Mouse (Mus musculus) liver, embryonic 13.5 days (tissue): ENCODE data around the gene Olfr548-ps1. TPM values are rescaled to one million over a fixed set of nuclear protein-coding genes. Genes with fewer than 3 reads are reported as not detected.

ENCODE experiments used
- ATAC-seq: fragments of 200-750 bp; cut with Nextera tagmentation; 2 replicates; pipeline ENCODE4 v1.8.0; 2017; ENCODE audit warnings: low read depth, mild to moderate bottlenecking, moderate number of reproducible peaks, moderate library complexity
- DNase-seq: peaks from one replicate; pipeline ENCODE4 v3.0.0; 2022
- H3K27ac ChIP-seq: fragments of 300-500 bp; sonication (generic); 2 replicates; pipeline ENCODE4 v1.5.1; 2015; ENCODE audit warnings: moderate library complexity, mild to moderate bottlenecking, inconsistent platforms
- H3K27me3 ChIP-seq: fragments of 300-500 bp; sonication (generic); 2 replicates; pipeline ENCODE4 v1.6.1; 2015; ENCODE audit warnings: mild to moderate bottlenecking, inconsistent platforms
- H3K36me3 ChIP-seq: fragments of 300-500 bp; sonication (generic); 2 replicates; pipeline ENCODE4 v1.6.1; 2015; ENCODE audit warnings: mild to moderate bottlenecking, inconsistent platforms
- H3K4me1 ChIP-seq: fragments of 300-500 bp; sonication (generic); replicated peaks from 2 replicates; pipeline ENCODE4 v1.6.1; 2015; ENCODE audit warnings: inconsistent platforms
- H3K4me2 ChIP-seq: fragments of 300-500 bp; sonication (generic); 2 replicates; pipeline ENCODE4 v1.6.1; 2015; ENCODE audit warnings: inconsistent platforms, mild to moderate bottlenecking, moderate library complexity
- H3K4me3 ChIP-seq: fragments of 300-500 bp; sonication (generic); replicated peaks from 2 replicates; pipeline ENCODE4 v1.5.1; 2015; ENCODE audit warnings: mild to moderate bottlenecking, inconsistent platforms
- H3K9ac ChIP-seq: fragments of 300-500 bp; sonication (generic); 2 replicates; pipeline ENCODE4 v1.6.1; 2015; ENCODE audit warnings: mild to moderate bottlenecking, inconsistent platforms
- H3K9me3 ChIP-seq: fragments of 300-500 bp; sonication (generic); replicated peaks from 2 replicates; pipeline ENCODE4 v1.6.1; 2016; ENCODE audit warnings: inconsistent platforms
- WGBS: fragments of 180-500 bp; shearing (Covaris S2); methylation state at CpG from one replicate; pipeline ENCODE4 v1.1.7; 2015; ENCODE audit not compliant: insufficient replicate concordance; 5-methylcytosine and 5-hydroxymethylcytosine counted together
- polyA plus RNA-seq: library from polyadenylated mRNA; unstranded; fragments of >200 nt; fragmentation: Nextera tagmentation; extraction: Ambion mirVana; gene quantifications from 2 replicates; pipeline ENCODE4 v1.2.1, GENCODE M21; 2015

The Olfr548-ps1 gene
- polyA plus RNA-seq, 1 experiment from 2014 or later: not detected

GRCm38 (mm10) chr7:102575998-102576397 is 35.3 kb downstream of the Olfr548-ps1 start:
- Histone ChIP-seq H3K27me3 (no peaks in the 10 kb centered on the region), H3K4me3 (no peak overlapping the region), H3K4me2 (no peak overlapping the region), H3K9ac (no peak overlapping the region), H3K36me3 (no peaks in the 10 kb centered on the region), H3K9me3 (no peaks in the 10 kb centered on the region), H3K4me1 (no peaks in the 10 kb centered on the region), H3K27ac (no peak overlapping the region)
- WGBS: 24% methylated on average over 6 of the region's 6 CpGs
- DNase-seq (no peak), ATAC-seq (no peak)

- H3K4me3 ChIP-seq: no peak within 1 kb of the TSS
- DNase-seq: no peak
- H3K4me1 ChIP-seq: no peaks in the 10 kb centered on the region
- no peak within 1 kb of the TSS for H3K4me2 ChIP-seq
- no peaks in the 10 kb centered on the region for H3K9me3 ChIP-seq
- ATAC-seq: no peak
- no peak within 1 kb of the TSS for H3K27ac ChIP-seq
- WGBS: 77% methylated on average over 3 of the region's 3 CpGs
- no peaks in the 10 kb centered on the region for H3K36me3 ChIP-seq
- no peak within 1 kb of the TSS for H3K9ac ChIP-seq
- H3K27me3 ChIP-seq: no peaks in the 10 kb centered on the region
These were observed 51.1 kb downstream of the Olfr548-ps1 start, which contains the start of gene Olfr551 for GRCm38 (mm10) chr7:102591786-102592185. Gene Olfr551, minus strand, starts transcription at chr7:102591886.

Other genes starting within 250 kb of the Olfr548-ps1 start
- 223 and 242 TPM in 2 replicates for gene Rrm1, start 99.2 kb upstream of the Olfr548-ps1 start, polyA plus RNA-seq
- gene Olfr543, start 59.2 kb upstream of the Olfr548-ps1 start, polyA plus RNA-seq: 0.38 and 0.40 TPM in 2 replicates
- 0.03 and 0.13 TPM in 2 replicates for gene Olfr544, start 52.6 kb upstream of the Olfr548-ps1 start, polyA plus RNA-seq
- not detected in 2 replicates for gene Olfr545, start 41.3 kb upstream of the Olfr548-ps1 start, polyA plus RNA-seq
- not detected in 2 replicates for gene Olfr547, start 6.1 kb upstream of the Olfr548-ps1 start, polyA plus RNA-seq
- gene Olfr549, start 9.0 kb downstream of the Olfr548-ps1 start, polyA plus RNA-seq: not detected in 2 replicates
- gene Trim21, start 24.6 kb downstream of the Olfr548-ps1 start, polyA plus RNA-seq: 0.24 and 0.51 TPM in 2 replicates
- gene Olfr550, start 30.5 kb downstream of the Olfr548-ps1 start, polyA plus RNA-seq: not detected in 2 replicates
- not detected in 2 replicates for gene Olfr551, start 51.0 kb downstream of the Olfr548-ps1 start, polyA plus RNA-seq
- not detected in 2 replicates for gene Olfr552, start 56.9 kb downstream of the Olfr548-ps1 start, polyA plus RNA-seq
- not detected in 2 replicates for gene Olfr553, start 77.3 kb downstream of the Olfr548-ps1 start, polyA plus RNA-seq
- not detected in 2 replicates for gene Olfr554, start 97.5 kb downstream of the Olfr548-ps1 start, polyA plus RNA-seq
- not detected in 2 replicates for gene Olfr555, start 117.9 kb downstream of the Olfr548-ps1 start, polyA plus RNA-seq
- gene Olfr556, start 124.0 kb downstream of the Olfr548-ps1 start, polyA plus RNA-seq: not detected in 2 replicates
- 1.6 and 1.7 TPM in 2 replicates for gene Trim68, start 146.4 kb downstream of the Olfr548-ps1 start, polyA plus RNA-seq
- gene Olfr557, start 155.0 kb downstream of the Olfr548-ps1 start, polyA plus RNA-seq: not detected in 2 replicates
- not detected in 2 replicates for gene Olfr558, start 161.3 kb downstream of the Olfr548-ps1 start, polyA plus RNA-seq
- gene Olfr33, start 178.2 kb downstream of the Olfr548-ps1 start, polyA plus RNA-seq: not detected in 2 replicates
- not detected in 2 replicates for gene Olfr559, start 186.6 kb downstream of the Olfr548-ps1 start, polyA plus RNA-seq
- not detected in 2 replicates for gene Olfr560, start 218.5 kb downstream of the Olfr548-ps1 start, polyA plus RNA-seq
- gene Olfr78, start 218.6 kb downstream of the Olfr548-ps1 start, polyA plus RNA-seq: not detected in 2 replicates
- not detected in 2 replicates for gene Olfr561, start 230.3 kb downstream of the Olfr548-ps1 start, polyA plus RNA-seq